Comparison of ENCODE assay signal across 32 mouse cellular contexts in genomic region chr3:153832654-153832945, GRCm38 (mm10). TPM values are rescaled to one million over a fixed set of nuclear protein-coding genes. Genes with fewer than 3 reads are reported as not detected.
DNase-seq lines count a peak whose midpoint lies in the region; ATAC-seq and TF ChIP-seq lines count a peak whose summit lies in the region.
"Had no signal": no experiment of that assay in that cellular context is flagged by ENCODE, and none has a peak within 500 bp of the region (broad histone marks: within the 10 kb centered on the region; RNA-seq: fewer than 3 reads in every experiment).

No protein-coding gene starts in this region.

- H3K36me3 ChIP-seq in heart, embryonic 10.5 days, result no peaks in the 10 kb centered on the region
- no peaks in the 10 kb centered on the region for H3K36me3 ChIP-seq in liver, embryonic 12.5 days
- H3K36me3 ChIP-seq in liver, postnatal 0 days (replicated peaks; ENCODE audit: insufficient read depth, low read length), result no peaks in the 10 kb centered on the region
- no peaks in the 10 kb centered on the region for H3K36me3 ChIP-seq in limb, embryonic 10.5 days
- no peaks in the 10 kb centered on the region for H3K36me3 ChIP-seq in liver, embryonic 16.5 days (ENCODE audit: control insufficient read depth, insufficient read depth)
- H3K36me3 ChIP-seq in midbrain, embryonic 11.5 days (ENCODE audit: control insufficient read depth, insufficient read depth, low read length), result no peaks in the 10 kb centered on the region
- H3K36me3 ChIP-seq: hindbrain, embryonic 12.5 days; limb, embryonic 15.5 days; neural tube, embryonic 15.5 days had no signal

- peak overlapping the region; percentile 70 for H3K27ac ChIP-seq in heart, embryonic 10.5 days
- H3K27ac ChIP-seq in liver, embryonic 12.5 days, result peak overlapping the region; percentile 87
- no peak overlapping the region for H3K27ac ChIP-seq in liver, postnatal 0 days (ENCODE audit: low read depth)
- peak overlapping the region; percentile 25; the same call in 1 of the 2 replicates for H3K27ac ChIP-seq in limb, embryonic 10.5 days
- H3K27ac ChIP-seq in liver, embryonic 16.5 days (ENCODE audit: low read length), result peak overlapping the region; percentile 71
- no peak overlapping the region for H3K27ac ChIP-seq in midbrain, embryonic 11.5 days (ENCODE audit: low read depth, low read length)
- H3K27ac ChIP-seq: hindbrain, embryonic 12.5 days; kidney, postnatal 0 days; limb, embryonic 15.5 days; neural tube, embryonic 15.5 days had no signal

- peak overlapping the region; percentile 62 for H3K4me2 ChIP-seq in liver, embryonic 12.5 days
- H3K4me2 ChIP-seq in liver, postnatal 0 days (ENCODE audit: low read depth, low read length), result no peak overlapping the region
- H3K4me2 ChIP-seq in liver, embryonic 16.5 days (ENCODE audit: low read depth, low read length), result peak overlapping the region; percentile 36
- no peak overlapping the region for H3K4me2 ChIP-seq in midbrain, embryonic 11.5 days
- H3K4me2 ChIP-seq: hindbrain, embryonic 12.5 days; limb, embryonic 15.5 days; neural tube, embryonic 15.5 days had no signal

- no peak for ATAC-seq in liver, embryonic 12.5 days
- ATAC-seq in liver, postnatal 0 days, result no peak
- no peak for ATAC-seq in liver, embryonic 16.5 days (ENCODE audit: low read depth)
- no peak for ATAC-seq in midbrain, embryonic 11.5 days (ENCODE audit: low FRiP score)
- ATAC-seq: forebrain, embryonic 16.5 days had no signal

- H3K4me1 ChIP-seq in heart, embryonic 10.5 days, result peaks cover 17% of the 10 kb centered on the region
- peaks cover 68% of the 10 kb centered on the region for H3K4me1 ChIP-seq in liver, embryonic 12.5 days
- peaks cover 18% of the 10 kb centered on the region for H3K4me1 ChIP-seq in liver, postnatal 0 days (ENCODE audit: insufficient read depth)
- peaks cover 11% of the 10 kb centered on the region for H3K4me1 ChIP-seq in limb, embryonic 10.5 days
- peaks cover 48% of the 10 kb centered on the region for H3K4me1 ChIP-seq in liver, embryonic 16.5 days (ENCODE audit: control insufficient read depth, low read depth, low read length)
- H3K4me1 ChIP-seq in midbrain, embryonic 11.5 days (ENCODE audit: control insufficient read depth, insufficient read depth, low read length), result no peaks in the 10 kb centered on the region
- H3K4me1 ChIP-seq: hindbrain, embryonic 12.5 days; limb, embryonic 15.5 days; neural tube, embryonic 15.5 days had no signal

- no peaks in the 10 kb centered on the region for H3K9me3 ChIP-seq in heart, embryonic 10.5 days
- no peaks in the 10 kb centered on the region for H3K9me3 ChIP-seq in liver, embryonic 12.5 days (replicated peaks)
- H3K9me3 ChIP-seq in liver, postnatal 0 days (ENCODE audit: low read length), result no peaks in the 10 kb centered on the region
- H3K9me3 ChIP-seq in limb, embryonic 10.5 days (replicated peaks), result no peaks in the 10 kb centered on the region
- H3K9me3 ChIP-seq in liver, embryonic 16.5 days (replicated peaks; ENCODE audit: control insufficient read depth, low read length), result no peaks in the 10 kb centered on the region
- H3K9me3 ChIP-seq in midbrain, embryonic 11.5 days (ENCODE audit: control insufficient read depth, low read length), result no peaks in the 10 kb centered on the region
- H3K9me3 ChIP-seq: hindbrain, embryonic 12.5 days; limb, embryonic 15.5 days; megakaryocyte, embryonic 14.5 days; neural tube, embryonic 15.5 days had no signal

- peak overlapping the region; percentile 64 for H3K9ac ChIP-seq in liver, embryonic 12.5 days
- no peak overlapping the region for H3K9ac ChIP-seq in liver, postnatal 0 days (replicated peaks)
- peak overlapping the region; percentile 50 for H3K9ac ChIP-seq in liver, embryonic 16.5 days (ENCODE audit: low read depth, low read length)
- H3K9ac ChIP-seq in midbrain, embryonic 11.5 days (ENCODE audit: low read length), result no peak overlapping the region
- H3K9ac ChIP-seq: hindbrain, embryonic 12.5 days; limb, embryonic 15.5 days; neural tube, embryonic 15.5 days had no signal

- 62% methylated on average over 6 of the region's 6 CpGs for WGBS in heart, embryonic 10.5 days
- WGBS in liver, embryonic 12.5 days (ENCODE audit: insufficient replicate concordance), result 68% methylated on average over 6 of the region's 6 CpGs
- WGBS in liver, postnatal 0 days (ENCODE audit: insufficient replicate concordance), result 78% methylated on average over 6 of the region's 6 CpGs
- WGBS in limb, embryonic 10.5 days, result 59% methylated on average over 6 of the region's 6 CpGs
- WGBS in liver, embryonic 16.5 days (ENCODE audit: insufficient replicate concordance), result 75% methylated on average over 6 of the region's 6 CpGs
- 39% methylated on average over 6 of the region's 6 CpGs for WGBS in midbrain, embryonic 11.5 days

- intact Hi-C loops in heart, postnatal 25 days (cut with DNase I), result no loop called here

- peak; percentile 71 for DNase-seq in heart, embryonic 10.5 days (ENCODE audit: low spot score)
- DNase-seq in heart, postnatal 25 days (ENCODE audit: low spot score), result no peak
- no peak for DNase-seq in liver, postnatal 0 days
- DNase-seq in limb, embryonic 10.5 days (ENCODE audit: low spot score), result peak; percentile 19
- DNase-seq in midbrain, embryonic 11.5 days (ENCODE audit: low spot score, missing footprints), result no peak
- DNase-seq: adrenal gland, adult 8-10 months; B cell, adult 2 months; cerebellum, adult 11 months; cerebellum, postnatal 25 days; kidney, adult 8-10 months; kidney, postnatal 4 days; layer of hippocampus, postnatal 36 days; left cerebral cortex, postnatal 4 days; lung, postnatal 4 days; midbrain, embryonic 14.5 days; retina, postnatal 1 day; right cerebral cortex, postnatal 14 days; thymus, postnatal 4 days had no signal

- peaks cover 10% of the 10 kb centered on the region for H3K27me3 ChIP-seq in heart, embryonic 10.5 days (ENCODE audit: insufficient read depth, poor library complexity, severe bottlenecking)
- H3K27me3 ChIP-seq in liver, embryonic 12.5 days (replicated peaks), result no peaks in the 10 kb centered on the region
- H3K27me3 ChIP-seq in liver, postnatal 0 days (ENCODE audit: insufficient read depth, low read length), result no peaks in the 10 kb centered on the region
- no peaks in the 10 kb centered on the region for H3K27me3 ChIP-seq in limb, embryonic 10.5 days (ENCODE audit: low read depth, poor library complexity, severe bottlenecking)
- no peaks in the 10 kb centered on the region for H3K27me3 ChIP-seq in liver, embryonic 16.5 days (ENCODE audit: control insufficient read depth, insufficient read depth, low read depth, low read length)
- no peaks in the 10 kb centered on the region for H3K27me3 ChIP-seq in midbrain, embryonic 11.5 days (ENCODE audit: control insufficient read depth, insufficient read depth, low read length)
- H3K27me3 ChIP-seq: hindbrain, embryonic 12.5 days; limb, embryonic 15.5 days; neural tube, embryonic 15.5 days had no signal

- H3K4me3 ChIP-seq in heart, embryonic 10.5 days, result no peak overlapping the region
- H3K4me3 ChIP-seq in liver, embryonic 12.5 days, result no peak overlapping the region
- H3K4me3 ChIP-seq in liver, postnatal 0 days (ENCODE audit: low read depth, low read length), result no peak overlapping the region
- H3K4me3 ChIP-seq in limb, embryonic 10.5 days, result no peak overlapping the region
- H3K4me3 ChIP-seq in liver, embryonic 16.5 days (ENCODE audit: low read depth, low read length), result no peak overlapping the region
- H3K4me3 ChIP-seq in midbrain, embryonic 11.5 days (ENCODE audit: low read depth, low read length), result no peak overlapping the region
- H3K4me3 ChIP-seq: hindbrain, embryonic 12.5 days; limb, embryonic 15.5 days; megakaryocyte, embryonic 14.5 days; neural tube, embryonic 15.5 days had no signal

- no peak for TF ChIP-seq EP300 in liver, postnatal 0 days (IDR thresholded peaks at IDR 0.05; ENCODE audit: low read depth)

- TF ChIP-seq CTCF in liver, postnatal 0 days (IDR thresholded peaks at IDR 0.05; ENCODE audit: low read depth), result no peak

RNA-seq across cellular contexts. Expression of gene Asb17, which starts 11.4 kb away (rescaled TPM):
- 1.0 and 2.0 TPM in 2 replicates for polyA plus RNA-seq in heart, embryonic 10.5 days (2016; fragmentation: Nextera tagmentation; extraction: Ambion mirVana)
- total RNA-seq in heart, postnatal 25 days (2021), result not detected
- 5.3 and 6.4 TPM in 2 replicates for polyA plus RNA-seq in liver, embryonic 12.5 days (2016; fragmentation: Nextera tagmentation; extraction: Ambion mirVana)
- polyA plus RNA-seq in liver, postnatal 0 days (2015; fragmentation: Nextera tagmentation; extraction: Ambion mirVana), result 0.40 and 0.66 TPM in 2 replicates
- 0.31 and 0.33 TPM in 2 replicates for polyA plus RNA-seq in limb, embryonic 10.5 days (2016; fragmentation: Nextera tagmentation; extraction: Ambion mirVana)
- polyA plus RNA-seq in liver, embryonic 16.5 days (2015; fragmentation: Nextera tagmentation; extraction: Ambion mirVana), result 2.2 and 2.4 TPM in 2 replicates
- polyA plus RNA-seq in midbrain, embryonic 11.5 days (2014; fragmentation: Nextera tagmentation; extraction: Ambion mirVana), result 0.29 and 0.44 TPM in 2 replicates
- total RNA-seq: adrenal gland, adult 8-10 months; ES-E14; gastrocnemius, postnatal 4 days; heart, adult 8-10 months; layer of hippocampus, adult 8-10 months; layer of hippocampus, postnatal 36 days; left cerebral cortex, postnatal 4 days had no signal
- polyA plus RNA-seq: forebrain, embryonic 16.5 days; kidney, postnatal 0 days; midbrain, embryonic 14.5 days; neural tube, embryonic 15.5 days; small intestine, adult 2 months; thymus, postnatal 0 days had no signal

Comparison
In these comparisons a context has a peak if more than half of its experiments do, and no peak if none do; other contexts are left out.
1. DNase-seq: peak in heart, embryonic 10.5 days (single experiment) and limb, embryonic 10.5 days (single experiment); none in heart, postnatal 25 days (single experiment), liver, postnatal 0 days (single experiment) and midbrain, embryonic 11.5 days (single experiment).
2. H3K27ac ChIP-seq: peak in heart, embryonic 10.5 days (single experiment), liver, embryonic 12.5 days (single experiment), limb, embryonic 10.5 days (single experiment) and liver, embryonic 16.5 days (single experiment); none in liver, postnatal 0 days (single experiment) and midbrain, embryonic 11.5 days (single experiment).
3. H3K4me2 ChIP-seq: peak in liver, embryonic 12.5 days (single experiment) and liver, embryonic 16.5 days (single experiment); none in liver, postnatal 0 days (single experiment) and midbrain, embryonic 11.5 days (single experiment).
4. H3K9ac ChIP-seq: peak in liver, embryonic 12.5 days (single experiment) and liver, embryonic 16.5 days (single experiment); none in liver, postnatal 0 days (single experiment) and midbrain, embryonic 11.5 days (single experiment).